Mouse (Mus musculus) left cerebral cortex, postnatal 36 days (tissue): ENCODE data around the gene Eepd1. TPM values are rescaled to one million over a fixed set of nuclear protein-coding genes. Genes with fewer than 3 reads are reported as not detected.
"Not testable (repeated sequence)": the region's sequence is repeated elsewhere in the genome, so short reads cannot be mapped to it uniquely, and the experiment has no call there.

ENCODE experiments used
- DNase-seq, 2 experiments: peaks; one replicate each; pipeline ENCODE4 v3.0.0; 2021 to 2022; ENCODE audit warnings: low spot score in 2 of 2, mixed read lengths in 1 of 2
- intact Hi-C: fragments of 180-260 bp; cut with DNase I; formaldehyde crosslinking; loops from one replicate; pipeline ENCODE4 v1.15.1; 2025
- total RNA-seq, 2 experiments: library from RNA; stranded (reverse); gene quantifications; 2 replicates each; pipeline ENCODE4 v1.2.3; 2021

Eepd1 gene
- total RNA-seq = 10 to 100 TPM; 21.7 to 21.9 TPM

GRCm38 (mm10) chr9:25481344-25482095, at the start of gene Eepd1:
TSS of gene Eepd1 (plus strand) at chr9:25481547.
- DNase-seq = peak; percentile 94 to 96
- intact Hi-C loops = loop anchor here (5.0 to 10.0 kb wide), 5 partner anchors 76 to 327 kb away; partner anchors contain the start of gene Herpud2

- intact Hi-C loops = no loop called here
These were observed 42.5 kb upstream of the Eepd1 start for GRCm38 (mm10) chr9:25438836-25439235.

GRCm38 (mm10) chr9:25440046-25440445, 41.3 kb upstream of the Eepd1 start:
- intact Hi-C loops, DNase-seq: not testable (repeated sequence)

More at GRCm38 (mm10) chr9:25438836-25439235, 42.5 kb upstream of the Eepd1 start:
- no peak for DNase-seq

- DNase-seq = peak in 1 of 2 experiments; percentile 5
- intact Hi-C loops = no loop called here
These were observed 39.3 kb upstream of the Eepd1 start for GRCm38 (mm10) chr9:25442041-25442440.

- intact Hi-C loops = no loop called here
These were observed 38.3 kb upstream of the Eepd1 start for GRCm38 (mm10) chr9:25443029-25443428.

GRCm38 (mm10) chr9:25443546-25443945, 37.8 kb upstream of the Eepd1 start:
- no peak for DNase-seq
- intact Hi-C loops = no loop called here

More at GRCm38 (mm10) chr9:25443029-25443428, 38.3 kb upstream of the Eepd1 start:
- peak; percentile 9 to 12 for DNase-seq

GRCm38 (mm10) chr9:25450394-25450793, 31.0 kb upstream of the Eepd1 start:
- intact Hi-C loops = no loop called here
- no peak for DNase-seq

GRCm38 (mm10) chr9:25455027-25455426, 26.3 kb upstream of the Eepd1 start:
- DNase-seq = no peak
- intact Hi-C loops = no loop called here

- no peak for DNase-seq
- intact Hi-C loops = no loop called here
These were observed 20.4 kb upstream of the Eepd1 start for GRCm38 (mm10) chr9:25460835-25461555.

- no peak for DNase-seq
- intact Hi-C loops = no loop called here
These were observed 17.0 kb upstream of the Eepd1 start for GRCm38 (mm10) chr9:25464305-25464704.

- intact Hi-C loops = loop anchor here (5.0 to 10.0 kb wide), 5 partner anchors 78 to 325 kb away; partner anchors contain the start of gene Herpud2
- DNase-seq = no peak
These were observed 1.8 kb upstream of the Eepd1 start for GRCm38 (mm10) chr9:25479392-25480020.

- no peak for DNase-seq
- intact Hi-C loops = loop anchor here (5.0 to 10.0 kb wide), 5 partner anchors 77 to 326 kb away; partner anchors contain the start of gene Herpud2
These were observed 671 bp upstream of the Eepd1 start for GRCm38 (mm10) chr9:25480676-25481075.

- DNase-seq = no peak
- intact Hi-C loops = loop anchor here (5.0 to 10.0 kb wide), 5 partner anchors 75 to 328 kb away; partner anchors contain the start of gene Herpud2
These were observed 1.1 kb downstream of the Eepd1 start for GRCm38 (mm10) chr9:25482322-25482998.

GRCm38 (mm10) chr9:25482999-25483347, 1.6 kb downstream of the Eepd1 start:
- intact Hi-C loops = loop anchor here (5.0 to 10.0 kb wide), 5 partner anchors 74 to 328 kb away; partner anchors contain the start of gene Herpud2

GRCm38 (mm10) chr9:25483931-25484618, 2.7 kb downstream of the Eepd1 start:
- intact Hi-C loops = loop anchor here (5.0 to 10.0 kb wide), 5 partner anchors 73 to 329 kb away; partner anchors contain the start of gene Herpud2
- DNase-seq = no peak

More at GRCm38 (mm10) chr9:25482999-25483347, 1.6 kb downstream of the Eepd1 start:
- DNase-seq = no peak

- intact Hi-C loops = loop anchor here (5.0 to 10.0 kb wide), 5 partner anchors 73 to 330 kb away; partner anchors contain the start of gene Herpud2
- DNase-seq = no peak
These were observed 3.3 kb downstream of the Eepd1 start for GRCm38 (mm10) chr9:25484619-25484986.

- DNase-seq = no peak
- intact Hi-C loops = loop anchor here (10.0 kb wide), 1 partner anchor 330 kb away; the partner anchor contains the start of gene Herpud2
These were observed 3.7 kb downstream of the Eepd1 start for GRCm38 (mm10) chr9:25485006-25485405.

GRCm38 (mm10) chr9:25485406-25485805, 4.1 kb downstream of the Eepd1 start:
- intact Hi-C loops = loop anchor here (10.0 kb wide), 1 partner anchor 331 kb away; the partner anchor contains the start of gene Herpud2
- no peak for DNase-seq
